ENCODE assay signal across 9 mouse cellular contexts in genomic region chr3:115768761-115769530, GRCm38 (mm10). TPM values are rescaled to one million over a fixed set of nuclear protein-coding genes. Genes with fewer than 3 reads are reported as not detected.
DNase-seq lines count a peak whose midpoint lies in the region; ATAC-seq and TF ChIP-seq lines count a peak whose summit lies in the region.
"Had no signal": no experiment of that assay in that cellular context is flagged by ENCODE, and none has a peak within 500 bp of the region (broad histone marks: within the 10 kb centered on the region; RNA-seq: fewer than 3 reads in every experiment).

No protein-coding gene starts in this region.

- no peaks in the 10 kb centered on the region for H3K4me1 ChIP-seq in hindbrain, postnatal 0 days (ENCODE audit: insufficient read depth, low read length)

- H3K4me3 ChIP-seq in gastrocnemius, adult 2 months = no peak overlapping the region
- no peak overlapping the region for H3K4me3 ChIP-seq in hindbrain, postnatal 0 days (ENCODE audit: low read length)

- ATAC-seq in cerebellum, adult (ENCODE audit: insufficient number of reproducible peaks, low FRiP score, low TSS enrichment) = no peak
- ATAC-seq in hindbrain, postnatal 0 days = no peak
- ATAC-seq: CD4-positive, CD25-positive, alpha-beta regulatory T cell, adult 4 months had no signal

- 70% methylated on average over 19 of the region's 19 CpGs for WGBS in hindbrain, postnatal 0 days

- no peak overlapping the region for H3K9ac ChIP-seq in hindbrain, postnatal 0 days (replicated peaks; ENCODE audit: low read length)

- H3K27ac ChIP-seq in gastrocnemius, adult 2 months = peak overlapping the region; percentile 88
- no peak overlapping the region for H3K27ac ChIP-seq in hindbrain, postnatal 0 days

- peak; percentile 33 for DNase-seq in gastrocnemius, adult 2 months
- no peak for DNase-seq in gastrocnemius, postnatal 4 days (ENCODE audit: low spot score in 2 of 2)
- DNase-seq in gastrocnemius, postnatal 25 days = peak; percentile 44
- DNase-seq in kidney, adult 9 months = peak; percentile 76
- peak; percentile 83 for DNase-seq in lung, postnatal 10 days
- DNase-seq in hindbrain, postnatal 0 days (ENCODE audit: low spot score) = no peak
- no peak for DNase-seq in frontal cortex, postnatal 10 days (ENCODE audit: low spot score in 2 of 2)

- intact Hi-C loops in gastrocnemius, adult 2 months (cut with DNase I) = no loop called here

- TF ChIP-seq CTCF in gastrocnemius, adult 2 months (IDR thresholded peaks at IDR 0.05) = no peak
- TF ChIP-seq CTCF in hindbrain, postnatal 0 days (IDR thresholded peaks at IDR 0.05; ENCODE audit: low read depth) = no peak

- H3K27me3 ChIP-seq in hindbrain, postnatal 0 days (ENCODE audit: insufficient read depth, low read length) = no peaks in the 10 kb centered on the region

- no peaks in the 10 kb centered on the region for H3K36me3 ChIP-seq in hindbrain, postnatal 0 days (ENCODE audit: insufficient read depth, low read length)

- H3K4me2 ChIP-seq in hindbrain, postnatal 0 days (ENCODE audit: low read depth, low read length) = no peak overlapping the region

- no peaks in the 10 kb centered on the region for H3K9me3 ChIP-seq in hindbrain, postnatal 0 days (ENCODE audit: low read length)

RNA-seq across cellular contexts. Expression of gene S1pr1, which starts 54.1 kb away (rescaled TPM):
- 10 to 100 TPM; 16.9 to 34.1 TPM for total RNA-seq in gastrocnemius, adult 2 months (2021)
- 10 to 100 TPM; 25.4 to 26.6 TPM for total RNA-seq in gastrocnemius, postnatal 4 days (2021)
- total RNA-seq in gastrocnemius, postnatal 25 days (2021) = 10 to 100 TPM; 17.0 to 18.8 TPM
- total RNA-seq in hindbrain, postnatal 0 days (2014; rRNA removed) = 61.1 and 61.6 TPM in 2 replicates
- 40.9 and 46.9 TPM in 2 replicates for polyA plus RNA-seq in hindbrain, postnatal 0 days (2015; fragmentation: Nextera tagmentation; extraction: Ambion mirVana)

Comparison
In these comparisons a context has a peak if more than half of its experiments do, and no peak if none do; other contexts are left out.
1. DNase-seq: peak in gastrocnemius, adult 2 months (single experiment), gastrocnemius, postnatal 25 days (single experiment), kidney, adult 9 months (single experiment) and lung, postnatal 10 days (single experiment); none in gastrocnemius, postnatal 4 days (0 of 2), hindbrain, postnatal 0 days (single experiment) and frontal cortex, postnatal 10 days (0 of 2).